Mouse (Mus musculus) intestine, postnatal 0 days (tissue): ENCODE measurements around the gene Hif1an. TPM values are rescaled to one million over a fixed set of nuclear protein-coding genes. Genes with fewer than 3 reads are reported as not detected.

Experiments
- ATAC-seq: fragments of 200-750 bp; cut with Nextera tagmentation; 2 replicates; pipeline ENCODE4 v1.8.0; 2017; ENCODE audit warnings: mild to moderate bottlenecking, moderate TSS enrichment, moderate library complexity
- H3K27ac ChIP-seq: fragments of 300-500 bp; sonication (generic); 2 replicates; pipeline ENCODE4 v1.5.1; 2014; ENCODE audit warnings: mild to moderate bottlenecking, low read depth, low read length, moderate library complexity
- H3K27me3 ChIP-seq: fragments of 300-500 bp; sonication (generic); replicated peaks from 2 replicates; pipeline ENCODE4 v1.6.1; 2014; ENCODE audit warnings: low read length, mixed read lengths; ENCODE audit not compliant: control insufficient read depth, insufficient read depth
- H3K36me3 ChIP-seq: fragments of 300-500 bp; sonication (generic); 2 replicates; pipeline ENCODE4 v1.6.1; 2014; ENCODE audit warnings: mild to moderate bottlenecking, moderate library complexity; ENCODE audit not compliant: control insufficient read depth, insufficient read depth
- H3K4me1 ChIP-seq: fragments of 300-500 bp; sonication (generic); replicated peaks from 2 replicates; pipeline ENCODE4 v1.6.1; 2014; ENCODE audit warnings: antibody characterized with exemption, low read length, mixed read lengths; ENCODE audit not compliant: control insufficient read depth, insufficient read depth
- H3K4me2 ChIP-seq: fragments of 300-500 bp; sonication (generic); replicated peaks from 2 replicates; pipeline ENCODE4 v1.6.1; 2014; ENCODE audit warnings: low read depth, mild to moderate bottlenecking, moderate library complexity
- H3K4me3 ChIP-seq: fragments of 300-500 bp; sonication (generic); 2 replicates; pipeline ENCODE4 v1.5.1; 2014; ENCODE audit warnings: low read depth, low read length
- H3K9ac ChIP-seq: fragments of 300-500 bp; sonication (generic); 2 replicates; pipeline ENCODE4 v1.6.1; 2014; ENCODE audit warnings: mild to moderate bottlenecking, low read depth, low read length
- H3K9me3 ChIP-seq: fragments of 300-500 bp; sonication (generic); 2 replicates; pipeline ENCODE4 v1.6.1; 2016; ENCODE audit warnings: mixed run types; ENCODE audit not compliant: control insufficient read depth
- CTCF ChIP-seq: sonication (generic); IDR thresholded peaks from 2 replicates; pipeline ENCODE4 v1.5.1; 2016; ENCODE audit warnings: low read depth, mild to moderate bottlenecking, control low read depth, antibody characterized with exemption, moderate library complexity
- WGBS: fragments of 180-500 bp; shearing (Covaris S2); extraction: QIAGEN DNeasy Blood & Tissue Kit; methylation state at CpG from one replicate; pipeline ENCODE4 v1.1.7; 2014; 5-methylcytosine and 5-hydroxymethylcytosine counted together
- polyA plus RNA-seq: library from polyadenylated mRNA; unstranded; fragments of >200 nt; fragmentation: Nextera tagmentation; extraction: Ambion mirVana; gene quantifications from 2 replicates; pipeline ENCODE4 v1.2.1, GENCODE M21; 2015

Gene Hif1an
- polyA plus RNA-seq, 1 experiment from 2014 or later, result 15.6 TPM

DNA sequence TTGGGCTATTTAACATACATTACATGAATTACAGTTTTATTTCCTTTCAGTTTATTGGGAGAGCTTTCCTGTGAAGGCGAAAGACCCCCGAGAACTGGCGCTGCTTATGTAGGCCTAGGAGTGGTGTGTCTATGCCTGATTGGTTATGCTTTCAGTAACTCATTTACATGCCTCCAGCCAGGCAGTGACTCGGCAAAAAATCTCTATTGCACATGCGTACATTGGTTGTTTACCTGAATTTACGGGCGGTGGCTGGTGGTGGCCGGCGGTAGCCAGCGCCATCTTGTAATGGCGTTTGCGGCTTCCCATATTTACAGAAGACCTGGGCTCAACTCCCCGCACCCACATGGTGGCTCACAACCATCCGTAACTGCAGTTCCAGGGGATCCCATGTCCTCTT is 31.5 kb downstream of the Hif1an start:
- Histone ChIP-seq H3K4me3 (no peak overlapping the region), H3K27me3 (no peaks in the 10 kb centered on the region), H3K9ac (no peak overlapping the region), H3K27ac (no peak overlapping the region), H3K4me2 (no peak overlapping the region), H3K36me3 (no peaks in the 10 kb centered on the region), H3K4me1 (no peaks in the 10 kb centered on the region), H3K9me3 (no peaks in the 10 kb centered on the region)
- no peak for TF ChIP-seq CTCF
- no peak for ATAC-seq
- 94% methylated on average over 14 of the region's 14 CpGs for WGBS

DNA sequence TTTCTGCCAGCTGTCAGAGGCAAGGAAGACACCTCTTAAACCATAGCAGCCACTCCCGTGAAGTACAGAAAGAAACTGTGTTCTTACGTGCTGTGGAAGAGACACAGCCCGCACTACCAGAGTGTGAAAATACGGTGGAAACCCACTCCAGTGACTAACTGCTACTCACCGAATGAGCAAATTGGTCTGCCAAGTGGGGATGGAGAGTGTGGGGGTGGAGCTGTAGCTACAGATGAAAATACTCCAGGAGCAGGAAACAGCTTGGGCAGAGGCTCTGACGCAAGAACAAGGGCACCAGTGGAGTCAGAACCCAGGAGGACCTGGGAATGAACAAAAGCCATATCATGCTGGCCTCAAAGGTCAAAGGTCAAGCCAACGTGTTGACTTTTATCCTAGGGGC is 55.5 kb downstream of the Hif1an start:
- Histone ChIP-seq H3K4me2 (no peak overlapping the region), H3K4me1 (no peaks in the 10 kb centered on the region), H3K9ac (no peak overlapping the region), H3K27ac (no peak overlapping the region), H3K27me3 (no peaks in the 10 kb centered on the region), H3K36me3 (no peaks in the 10 kb centered on the region), H3K9me3 (no peaks in the 10 kb centered on the region), H3K4me3 (no peak overlapping the region)
- TF ChIP-seq CTCF, result no peak
- 55% methylated on average over 7 of the region's 7 CpGs for WGBS
- no peak for ATAC-seq

Other genes starting within 250 kb of the Hif1an start
- 0.04 TPM in 1 of 2 replicates, not detected in the other for gene Scd4, start 229.8 kb upstream of the Hif1an start, polyA plus RNA-seq
- 1.5 and 2.6 TPM in 2 replicates for gene Scd1, start 155.0 kb upstream of the Hif1an start, polyA plus RNA-seq
- gene Wnt8b, start 69.4 kb upstream of the Hif1an start, polyA plus RNA-seq, result not detected in 2 replicates
- gene Sec31b, start 17.0 kb upstream of the Hif1an start, polyA plus RNA-seq, result 0.12 and 0.33 TPM in 2 replicates
- gene Gm20538, start 10.0 kb upstream of the Hif1an start, polyA plus RNA-seq, result not detected in 2 replicates
- 681 and 717 TPM in 2 replicates for gene Ndufb8, start 7.4 kb upstream of the Hif1an start, polyA plus RNA-seq
- not detected in 2 replicates for gene Pax2, start 193.2 kb downstream of the Hif1an start, polyA plus RNA-seq